Mouse (Mus musculus): ENCODE measurements around the gene Spon1. TPM values are rescaled to one million over a fixed set of nuclear protein-coding genes. Genes with fewer than 3 reads are reported as not detected.

Gene Spon1
- polyA plus RNA-seq, 1 experiment from 2014 or later: 30.5 TPM

- Histone ChIP-seq H3K4me2 (ENCODE audit: low read depth, low read length) (no peak overlapping the region), H3K9ac (ENCODE audit: low read depth, low read length) (no peak overlapping the region), H3K27me3 (replicated peaks; ENCODE audit: control insufficient read depth, insufficient read depth, low read length) (no peaks in the 10 kb centered on the region), H3K36me3 (ENCODE audit: control insufficient read depth, insufficient read depth, low read length) (no peaks in the 10 kb centered on the region), H3K4me3 (ENCODE audit: low read depth, low read length) (no peak overlapping the region), H3K9me3 (ENCODE audit: control insufficient read depth, low read length) (no peaks in the 10 kb centered on the region), H3K27ac (replicated peaks; ENCODE audit: low read depth, low read length) (no peak overlapping the region), H3K4me1 (ENCODE audit: control insufficient read depth, insufficient read depth, low read length) (no peaks in the 10 kb centered on the region)
- ATAC-seq (ENCODE audit: low read depth) (no peak), DNase-seq (ENCODE audit: low spot score) (no peak)
- 89% methylated on average over 7 of the region's 7 CpGs for WGBS
Measured at GRCm38 (mm10) chr7:113997675-113998354, 232.0 kb downstream of the Spon1 start.

- no peak overlapping the region for H3K4me3 ChIP-seq (ENCODE audit: low read depth, low read length)
- H3K36me3 ChIP-seq (ENCODE audit: control insufficient read depth, insufficient read depth, low read length): no peaks in the 10 kb centered on the region
- 25% methylated on average over 5 of the region's 5 CpGs for WGBS
- H3K27me3 ChIP-seq (replicated peaks; ENCODE audit: control insufficient read depth, insufficient read depth, low read length): no peaks in the 10 kb centered on the region
- H3K27ac ChIP-seq (replicated peaks; ENCODE audit: low read depth, low read length): no peak overlapping the region
- H3K9ac ChIP-seq (ENCODE audit: low read depth, low read length): no peak overlapping the region
- no peaks in the 10 kb centered on the region for H3K9me3 ChIP-seq (ENCODE audit: control insufficient read depth, low read length)
- H3K4me2 ChIP-seq (ENCODE audit: low read depth, low read length): no peak overlapping the region
- DNase-seq (ENCODE audit: low spot score): no peak
- no peak for ATAC-seq (ENCODE audit: low read depth)
- H3K4me1 ChIP-seq (ENCODE audit: control insufficient read depth, insufficient read depth, low read length): no peaks in the 10 kb centered on the region
Measured at GRCm38 (mm10) chr7:114004171-114004570, 238.4 kb downstream of the Spon1 start.

- Histone ChIP-seq H3K4me2 (ENCODE audit: low read depth, low read length) (no peak overlapping the region), H3K36me3 (ENCODE audit: control insufficient read depth, insufficient read depth, low read length) (no peaks in the 10 kb centered on the region), H3K9ac (ENCODE audit: low read depth, low read length) (no peak overlapping the region), H3K27me3 (replicated peaks; ENCODE audit: control insufficient read depth, insufficient read depth, low read length) (no peaks in the 10 kb centered on the region), H3K4me1 (ENCODE audit: control insufficient read depth, insufficient read depth, low read length) (no peaks in the 10 kb centered on the region), H3K27ac (replicated peaks; ENCODE audit: low read depth, low read length) (no peak overlapping the region), H3K9me3 (ENCODE audit: control insufficient read depth, low read length) (no peaks in the 10 kb centered on the region), H3K4me3 (ENCODE audit: low read depth, low read length) (no peak overlapping the region)
- WGBS: 72% methylated on average over 5 of the region's 5 CpGs
- ATAC-seq (ENCODE audit: low read depth): no peak
- DNase-seq (ENCODE audit: low spot score): no peak
Measured at GRCm38 (mm10) chr7:114005499-114005898, 239.7 kb downstream of the Spon1 start.

- ATAC-seq (ENCODE audit: low read depth): no peak
- H3K4me2 ChIP-seq (ENCODE audit: low read depth, low read length): no peak overlapping the region
- no peaks in the 10 kb centered on the region for H3K36me3 ChIP-seq (ENCODE audit: control insufficient read depth, insufficient read depth, low read length)
- H3K4me3 ChIP-seq (ENCODE audit: low read depth, low read length): no peak overlapping the region
- H3K27ac ChIP-seq (replicated peaks; ENCODE audit: low read depth, low read length): no peak overlapping the region
- H3K27me3 ChIP-seq (replicated peaks; ENCODE audit: control insufficient read depth, insufficient read depth, low read length): no peaks in the 10 kb centered on the region
- no peaks in the 10 kb centered on the region for H3K9me3 ChIP-seq (ENCODE audit: control insufficient read depth, low read length)
- no peak overlapping the region for H3K9ac ChIP-seq (ENCODE audit: low read depth, low read length)
- H3K4me1 ChIP-seq (ENCODE audit: control insufficient read depth, insufficient read depth, low read length): no peaks in the 10 kb centered on the region
- 74% methylated on average over 8 of the region's 8 CpGs for WGBS
- DNase-seq (ENCODE audit: low spot score): no peak
Measured at GRCm38 (mm10) chr7:114006456-114006855, 240.7 kb downstream of the Spon1 start.

GRCm38 (mm10) chr7:114007565-114007964, 241.8 kb downstream of the Spon1 start:
- no peak for ATAC-seq (ENCODE audit: low read depth)
- 66% methylated on average over 5 of the region's 5 CpGs for WGBS

GRCm38 (mm10) chr7:114011726-114012443, 246.1 kb downstream of the Spon1 start:
- Histone ChIP-seq H3K4me1 (ENCODE audit: control insufficient read depth, insufficient read depth, low read length) (no peaks in the 10 kb centered on the region), H3K9me3 (ENCODE audit: control insufficient read depth, low read length) (no peaks in the 10 kb centered on the region), H3K27me3 (replicated peaks; ENCODE audit: control insufficient read depth, insufficient read depth, low read length) (no peaks in the 10 kb centered on the region), H3K36me3 (ENCODE audit: control insufficient read depth, insufficient read depth, low read length) (no peaks in the 10 kb centered on the region), H3K27ac (replicated peaks; ENCODE audit: low read depth, low read length) (no peak overlapping the region), H3K9ac (ENCODE audit: low read depth, low read length) (no peak overlapping the region), H3K4me3 (ENCODE audit: low read depth, low read length) (no peak overlapping the region), H3K4me2 (ENCODE audit: low read depth, low read length) (no peak overlapping the region)
- DNase-seq (ENCODE audit: low spot score) (no peak), ATAC-seq (ENCODE audit: low read depth) (no peak)
- 58% methylated on average over 9 of the region's 9 CpGs for WGBS

More at GRCm38 (mm10) chr7:114007565-114007964, 241.8 kb downstream of the Spon1 start:
- no peaks in the 10 kb centered on the region for H3K27me3 ChIP-seq (replicated peaks; ENCODE audit: control insufficient read depth, insufficient read depth, low read length)
- H3K9ac ChIP-seq (ENCODE audit: low read depth, low read length): no peak overlapping the region
- H3K9me3 ChIP-seq (ENCODE audit: control insufficient read depth, low read length): no peaks in the 10 kb centered on the region
- no peak overlapping the region for H3K27ac ChIP-seq (replicated peaks; ENCODE audit: low read depth, low read length)
- no peaks in the 10 kb centered on the region for H3K4me1 ChIP-seq (ENCODE audit: control insufficient read depth, insufficient read depth, low read length)
- no peak overlapping the region for H3K4me3 ChIP-seq (ENCODE audit: low read depth, low read length)
- H3K4me2 ChIP-seq (ENCODE audit: low read depth, low read length): no peak overlapping the region
- H3K36me3 ChIP-seq (ENCODE audit: control insufficient read depth, insufficient read depth, low read length): no peaks in the 10 kb centered on the region
- DNase-seq (ENCODE audit: low spot score): no peak

- Histone ChIP-seq H3K4me2 (ENCODE audit: low read depth, low read length) (no peak overlapping the region), H3K4me1 (ENCODE audit: control insufficient read depth, insufficient read depth, low read length) (no peaks in the 10 kb centered on the region), H3K4me3 (ENCODE audit: low read depth, low read length) (no peak overlapping the region), H3K9ac (ENCODE audit: low read depth, low read length) (no peak overlapping the region), H3K9me3 (ENCODE audit: control insufficient read depth, low read length) (no peaks in the 10 kb centered on the region), H3K27ac (replicated peaks; ENCODE audit: low read depth, low read length) (no peak overlapping the region), H3K36me3 (ENCODE audit: control insufficient read depth, insufficient read depth, low read length) (no peaks in the 10 kb centered on the region), H3K27me3 (replicated peaks; ENCODE audit: control insufficient read depth, insufficient read depth, low read length) (no peaks in the 10 kb centered on the region)
- DNase-seq (ENCODE audit: low spot score) (no peak), ATAC-seq (ENCODE audit: low read depth) (no peak)
- WGBS: 81% methylated on average over 8 of the region's 8 CpGs
Measured at GRCm38 (mm10) chr7:114016001-114016949, 250.5 kb downstream of the Spon1 start.

GRCm38 (mm10) chr7:114018861-114019260, 253.1 kb downstream of the Spon1 start:
- H3K4me3 ChIP-seq (ENCODE audit: low read depth, low read length): no peak overlapping the region
- WGBS: 75% methylated on average over 3 of the region's 3 CpGs
- H3K27me3 ChIP-seq (replicated peaks; ENCODE audit: control insufficient read depth, insufficient read depth, low read length): no peaks in the 10 kb centered on the region
- H3K4me1 ChIP-seq (ENCODE audit: control insufficient read depth, insufficient read depth, low read length): no peaks in the 10 kb centered on the region
- H3K9ac ChIP-seq (ENCODE audit: low read depth, low read length): no peak overlapping the region
- DNase-seq (ENCODE audit: low spot score) (no peak), ATAC-seq (ENCODE audit: low read depth) (no peak)
- no peak overlapping the region for H3K27ac ChIP-seq (replicated peaks; ENCODE audit: low read depth, low read length)
- H3K36me3 ChIP-seq (ENCODE audit: control insufficient read depth, insufficient read depth, low read length): no peaks in the 10 kb centered on the region
- no peaks in the 10 kb centered on the region for H3K9me3 ChIP-seq (ENCODE audit: control insufficient read depth, low read length)
- no peak overlapping the region for H3K4me2 ChIP-seq (ENCODE audit: low read depth, low read length)
